Mouse (Mus musculus) CH12.LX (cell line): ENCODE measurements around the gene Trpv1.

Source experiments
- CTCF ChIP-seq, 2 experiments: IDR thresholded peaks in 1 of 2; conservative IDR thresholded peaks in 1 of 2; 2 replicates each; pipeline ENCODE4 v1.5.1; 2011 to 2012; ENCODE audit warnings: low read depth in 2 of 2, low read length in 2 of 2, improper control_type of control experiment in 1 of 2, inconsistent platforms in 1 of 2, mild to moderate bottlenecking in 1 of 2, moderate library complexity in 1 of 2
- EP300 ChIP-seq: IDR thresholded peaks from 2 replicates; pipeline ENCODE4 v1.6.1; 2011; ENCODE audit warnings: low read length, improper control_type of control experiment
- MXI1 ChIP-seq: IDR thresholded peaks from 2 replicates; pipeline ENCODE4 v1.6.1; 2011; ENCODE audit warnings: mild to moderate bottlenecking, low read depth, low read length, improper control_type of control experiment
- USF1 ChIP-seq: IDR thresholded peaks from 2 replicates; pipeline ENCODE4 v1.6.1; 2014; ENCODE audit warnings: low read depth, mild to moderate bottlenecking, inconsistent platforms, low read length, improper control_type of control experiment
- ZMIZ1 ChIP-seq: IDR thresholded peaks from 2 replicates; pipeline ENCODE4 v1.6.1; 2012; ENCODE audit warnings: low read depth, mild to moderate bottlenecking, inconsistent platforms, low read length, improper control_type of control experiment

- TF ChIP-seq ZMIZ1 (no peak), CTCF (conservative IDR thresholded peaks at IDR 0.05 in 1 of 2, IDR thresholded peaks at IDR 0.05 in 1 of 2; ENCODE audit: low read depth in 2 of 2, low read length in 2 of 2) (no peak), EP300 (no peak), USF1 (no peak), MXI1 (no peak)
Observed at GRCm38 (mm10) chr11:73233992-73234391, at the start of gene Trpv1.
